Mouse (Mus musculus) liver, embryonic 14.5 days (tissue): ENCODE data around the gene Sulf2. TPM values are rescaled to one million over a fixed set of nuclear protein-coding genes. Genes with fewer than 3 reads are reported as not detected.

Source experiments
- ATAC-seq: fragments of 200-750 bp; cut with Nextera tagmentation; 2 replicates; pipeline ENCODE4 v1.8.0; 2017; ENCODE audit warnings: moderate number of reproducible peaks, mild to moderate bottlenecking, moderate library complexity; ENCODE audit not compliant: insufficient read depth
- DNase-seq, 3 experiments: peaks; one replicate each; pipeline ENCODE4 v3.0.0-alpha.2; 2012 to 2013; ENCODE audit warnings: low read depth in 3 of 3, low spot score in 3 of 3
- H3K27ac ChIP-seq: fragments of 300-500 bp; sonication (generic); 2 replicates; pipeline ENCODE4 v1.5.1; 2014; ENCODE audit warnings: moderate library complexity, mild to moderate bottlenecking, control low read depth, inconsistent platforms
- H3K27me3 ChIP-seq: fragments of 300-500 bp; sonication (generic); 2 replicates; pipeline ENCODE4 v1.6.1; 2014; ENCODE audit warnings: mild to moderate bottlenecking, low read length, moderate library complexity; ENCODE audit not compliant: control insufficient read depth, insufficient read depth
- H3K36me3 ChIP-seq: fragments of 300-500 bp; sonication (generic); replicated peaks from 2 replicates; pipeline ENCODE4 v1.6.1; 2014; ENCODE audit warnings: low read depth; ENCODE audit not compliant: control insufficient read depth, insufficient read depth
- H3K4me1 ChIP-seq, 2 experiments: fragments of 200-500 bp in 1 of 2; fragments of 300-500 bp in 1 of 2; sonication (generic) in 1 of 2; replicated peaks; 2 replicates each; pipeline ENCODE4 v1.6.1; 2012 to 2014; ENCODE audit warnings: antibody characterized with exemption in 1 of 2, inconsistent platforms in 1 of 2, low read length in 1 of 2; ENCODE audit not compliant: control insufficient read depth in 2 of 2, insufficient read depth in 2 of 2
- H3K4me2 ChIP-seq: fragments of 300-500 bp; sonication (generic); 2 replicates; pipeline ENCODE4 v1.6.1; 2014; ENCODE audit warnings: low read depth, mild to moderate bottlenecking, control low read depth, moderate library complexity
- H3K4me3 ChIP-seq, 2 experiments: fragments of 200-500 bp in 1 of 2; fragments of 300-500 bp in 1 of 2; sonication (generic) in 1 of 2; 2 replicates each; pipeline ENCODE4 v1.5.1; 2012 to 2014; ENCODE audit warnings: low read depth in 2 of 2, low read length in 2 of 2, mild to moderate bottlenecking in 2 of 2, control low read depth in 1 of 2, inconsistent platforms in 1 of 2, moderate library complexity in 1 of 2; ENCODE audit not compliant: insufficient read depth in 1 of 2
- H3K9ac ChIP-seq: fragments of 300-500 bp; sonication (generic); replicated peaks from 2 replicates; pipeline ENCODE4 v1.6.1; 2014; ENCODE audit warnings: mild to moderate bottlenecking, control low read depth, moderate library complexity
- H3K9me3 ChIP-seq: fragments of 300-500 bp; sonication (generic); 2 replicates; pipeline ENCODE4 v1.6.1; 2016; ENCODE audit warnings: low read length, mixed read lengths; ENCODE audit not compliant: control insufficient read depth
- CTCF ChIP-seq: IDR thresholded peaks from 2 replicates; pipeline ENCODE4 v1.5.1; 2016; ENCODE audit warnings: antibody characterized with exemption, low read depth, control low read depth
- EP300 ChIP-seq: IDR thresholded peaks from 2 replicates; pipeline ENCODE4 v1.6.1; 2016; ENCODE audit warnings: antibody characterized with exemption, low read depth
- WGBS: fragments of 180-500 bp; shearing (Covaris S2); extraction: QIAGEN DNeasy Blood & Tissue Kit; methylation state at CpG from one replicate; pipeline ENCODE4 v1.1.7; 2014; ENCODE audit not compliant: insufficient replicate concordance; 5-methylcytosine and 5-hydroxymethylcytosine counted together
- polyA plus RNA-seq, 2 experiments: library from polyadenylated mRNA; depleted of rRNA in 1 of 2; stranded (reverse) in 1 of 2; unstranded in 1 of 2; fragments of >200 nt; fragmentation: Nextera tagmentation in 1 of 2; extraction: Ambion mirVana in 1 of 2; gene quantifications; 2 replicates each; pipeline versions ENCODE4 v1.2.1 to v1.2.3; 2012 to 2014

Sulf2 gene
- polyA plus RNA-seq, 2 experiments, result 0.81 to 0.99 TPM

DNA sequence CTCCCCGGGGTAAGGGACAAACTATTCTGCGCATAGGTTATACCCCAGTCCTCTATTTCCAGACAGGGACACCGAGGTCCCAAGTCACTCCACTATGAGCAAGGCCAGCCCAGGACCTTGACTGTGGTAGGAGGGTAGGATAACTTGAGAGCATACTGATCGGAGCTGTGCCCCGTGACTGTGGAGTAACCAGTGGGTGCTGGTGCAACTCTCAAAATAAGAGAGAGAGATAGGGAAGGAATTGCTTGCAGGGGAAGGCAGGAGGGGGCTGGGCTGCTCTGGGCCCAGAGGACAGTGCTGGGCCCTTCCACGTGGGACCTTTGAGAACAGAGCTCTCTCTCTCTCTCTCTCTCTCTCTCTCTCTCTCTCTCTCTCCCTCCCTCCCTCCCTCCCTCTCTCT is 59.2 kb downstream of the Sulf2 start:
- ATAC-seq (no peak), DNase-seq (no peak)
- no peak overlapping the region for H3K4me2 ChIP-seq
- 70% methylated on average over 6 of the region's 6 CpGs for WGBS
- no peaks in the 10 kb centered on the region for H3K27me3 ChIP-seq
- H3K9ac ChIP-seq, result no peak overlapping the region
- H3K4me3 ChIP-seq, result no peak overlapping the region
- H3K4me1 ChIP-seq, result 0 out of 4 replicates have a peak, but pooled peaks cover 0 to 2% of the 10 kb centered on the region in 2 experiments
- H3K36me3 ChIP-seq, result no peaks in the 10 kb centered on the region
- no peak overlapping the region for H3K27ac ChIP-seq
- H3K9me3 ChIP-seq, result no peaks in the 10 kb centered on the region
- no peak for TF ChIP-seq CTCF
- no peak for TF ChIP-seq EP300

DNA sequence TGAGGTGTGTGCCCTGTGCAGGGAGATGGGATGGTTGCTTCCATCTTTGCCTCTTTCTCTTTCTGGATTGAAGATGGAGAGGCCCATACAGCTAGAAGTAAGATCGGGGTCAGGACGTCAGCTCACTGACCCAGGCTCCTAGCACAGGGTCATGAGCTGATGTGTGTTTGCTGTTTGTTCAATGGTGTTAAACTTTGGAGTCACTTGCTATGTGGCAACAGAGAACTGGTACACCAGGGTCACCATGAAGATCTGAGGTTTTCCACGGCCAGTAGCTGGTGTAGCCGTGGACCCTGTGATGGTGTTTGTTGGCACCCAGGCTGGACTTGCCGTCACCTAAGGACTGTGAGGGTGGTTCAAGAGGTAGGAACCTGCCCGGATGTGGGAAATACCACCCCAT is 63.1 kb downstream of the Sulf2 start:
- Histone ChIP-seq H3K36me3 (no peaks in the 10 kb centered on the region), H3K27me3 (no peaks in the 10 kb centered on the region), H3K4me3 (no peak overlapping the region), H3K4me2 (no peak overlapping the region), H3K9ac (no peak overlapping the region), H3K4me1 (0 out of 4 replicates have a peak, but pooled peaks cover 0 to 2% of the 10 kb centered on the region in 2 experiments), H3K27ac (no peak overlapping the region), H3K9me3 (no peaks in the 10 kb centered on the region)
- WGBS, result 66% methylated on average over 6 of the region's 6 CpGs
- DNase-seq, result no peak
- TF ChIP-seq EP300, result no peak
- TF ChIP-seq CTCF, result no peak
- no peak for ATAC-seq

- TF ChIP-seq CTCF (no peak), EP300 (no peak)
- no peak overlapping the region for H3K4me3 ChIP-seq
Measured at GRCm38 (mm10) chr2:166091599-166091998, 63.9 kb downstream of the Sulf2 start.

DNA sequence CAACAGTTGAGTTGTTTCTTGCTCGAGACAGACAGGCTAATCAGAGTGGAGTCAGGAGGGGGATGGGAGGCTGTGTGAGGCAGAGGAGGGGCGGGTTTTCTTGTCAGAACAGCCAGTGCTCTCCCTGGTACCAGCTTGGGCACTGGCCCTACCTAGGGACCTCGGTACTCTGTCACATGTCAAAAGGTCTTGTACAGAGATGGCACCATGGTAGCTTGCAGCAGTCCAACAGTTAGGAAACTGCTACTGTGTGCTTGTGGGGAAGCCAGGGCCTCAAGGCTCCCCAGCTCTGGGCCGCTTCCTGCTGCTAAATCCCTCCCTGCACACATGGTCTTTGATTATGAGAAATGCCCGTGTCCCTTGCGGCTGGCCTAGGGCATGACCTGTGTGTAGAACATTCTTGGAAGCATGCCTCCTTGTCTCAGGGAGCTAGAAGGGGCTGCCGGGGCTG is 65.3 kb downstream of the Sulf2 start:
- WGBS, result 34% methylated on average over 7 of the region's 7 CpGs
- DNase-seq (no peak), ATAC-seq (no peak)
- no peaks in the 10 kb centered on the region for H3K27me3 ChIP-seq
- H3K4me2 ChIP-seq, result no peak overlapping the region
- 0 out of 4 replicates have a peak, but pooled peaks cover 0 to 2% of the 10 kb centered on the region in 2 experiments for H3K4me1 ChIP-seq
- TF ChIP-seq CTCF (no peak), EP300 (no peak)
- no peaks in the 10 kb centered on the region for H3K36me3 ChIP-seq
- no peak overlapping the region for H3K4me3 ChIP-seq
- no peak overlapping the region for H3K27ac ChIP-seq
- no peaks in the 10 kb centered on the region for H3K9me3 ChIP-seq
- no peak overlapping the region for H3K9ac ChIP-seq

More at GRCm38 (mm10) chr2:166091599-166091998, 63.9 kb downstream of the Sulf2 start:
- Histone ChIP-seq H3K4me1 (0 out of 4 replicates have a peak, but pooled peaks cover 0 to 2% of the 10 kb centered on the region in 2 experiments), H3K27ac (no peak overlapping the region), H3K4me2 (no peak overlapping the region), H3K9me3 (no peaks in the 10 kb centered on the region), H3K9ac (no peak overlapping the region), H3K27me3 (no peaks in the 10 kb centered on the region), H3K36me3 (no peaks in the 10 kb centered on the region)
- ATAC-seq (no peak), DNase-seq (no peak)

- Histone ChIP-seq H3K9ac (no peak overlapping the region), H3K27ac (no peak overlapping the region), H3K36me3 (no peaks in the 10 kb centered on the region), H3K27me3 (no peaks in the 10 kb centered on the region), H3K4me2 (no peak overlapping the region), H3K4me3 (no peak overlapping the region), H3K9me3 (no peaks in the 10 kb centered on the region), H3K4me1 (0 out of 4 replicates have a peak, but pooled peaks cover 0 to 2% of the 10 kb centered on the region in 2 experiments)
- DNase-seq (no peak), ATAC-seq (no peak)
- WGBS, result 65% methylated on average over 9 of the region's 9 CpGs
- TF ChIP-seq CTCF (no peak), EP300 (no peak)
Measured at GRCm38 (mm10) chr2:166088991-166089390, 66.5 kb downstream of the Sulf2 start.
